Mouse (Mus musculus): ENCODE results near the gene Dyrk2. TPM values are rescaled to one million over a fixed set of nuclear protein-coding genes. Genes with fewer than 3 reads are reported as not detected.

The Dyrk2 gene
- polyA plus RNA-seq, 1 experiment from 2014 or later, result 16.2 TPM

DNA sequence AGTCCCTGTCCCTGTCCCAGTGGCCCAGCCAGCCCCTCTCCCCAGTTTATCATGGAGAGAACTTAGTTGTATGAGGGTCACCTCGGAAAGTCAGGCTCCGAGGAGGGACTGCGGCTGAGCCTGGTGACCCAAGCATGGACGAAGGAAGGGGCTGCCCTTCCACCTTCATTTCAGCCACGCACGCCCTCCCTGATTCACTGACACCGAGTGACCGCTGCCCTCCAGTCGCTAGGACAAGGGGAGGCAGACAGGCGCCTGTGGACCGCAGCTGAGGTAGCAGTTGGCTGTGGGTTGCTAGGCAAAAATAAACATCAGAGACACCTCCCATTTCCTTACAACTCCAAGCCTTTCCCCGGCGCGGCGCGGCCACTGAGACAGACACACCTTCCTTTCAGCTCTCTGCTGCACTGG is 413 bp downstream of the Dyrk2 start:
- peak overlapping the region; percentile 97 for H3K9ac ChIP-seq (replicated peaks; ENCODE audit: low read length)
- peak; percentile 53 for ATAC-seq (ENCODE audit: low FRiP score, low TSS enrichment)
- H3K4me3 ChIP-seq (replicated peaks; ENCODE audit: low read depth, low read length), result peak overlapping the region; percentile 95
- H3K27ac ChIP-seq (replicated peaks; ENCODE audit: low read depth, low read length), result peak overlapping the region; percentile 97
- no peaks in the 10 kb centered on the region for H3K27me3 ChIP-seq (ENCODE audit: control insufficient read depth, insufficient read depth, low read length)
- peak overlapping the region; percentile 95 for H3K4me2 ChIP-seq (ENCODE audit: low read length)
- peaks cover 3% of the 10 kb centered on the region; the same call in 1 of the 2 replicates for H3K36me3 ChIP-seq (ENCODE audit: control insufficient read depth, insufficient read depth, low read length)
- peak; percentile 83 for DNase-seq
- 0% methylated on average over 16 of the region's 16 CpGs for WGBS
- peaks cover 30% of the 10 kb centered on the region for H3K4me1 ChIP-seq (ENCODE audit: control insufficient read depth, insufficient read depth, low read length)
- H3K9me3 ChIP-seq (ENCODE audit: control insufficient read depth, low read length), result no peaks in the 10 kb centered on the region

DNA sequence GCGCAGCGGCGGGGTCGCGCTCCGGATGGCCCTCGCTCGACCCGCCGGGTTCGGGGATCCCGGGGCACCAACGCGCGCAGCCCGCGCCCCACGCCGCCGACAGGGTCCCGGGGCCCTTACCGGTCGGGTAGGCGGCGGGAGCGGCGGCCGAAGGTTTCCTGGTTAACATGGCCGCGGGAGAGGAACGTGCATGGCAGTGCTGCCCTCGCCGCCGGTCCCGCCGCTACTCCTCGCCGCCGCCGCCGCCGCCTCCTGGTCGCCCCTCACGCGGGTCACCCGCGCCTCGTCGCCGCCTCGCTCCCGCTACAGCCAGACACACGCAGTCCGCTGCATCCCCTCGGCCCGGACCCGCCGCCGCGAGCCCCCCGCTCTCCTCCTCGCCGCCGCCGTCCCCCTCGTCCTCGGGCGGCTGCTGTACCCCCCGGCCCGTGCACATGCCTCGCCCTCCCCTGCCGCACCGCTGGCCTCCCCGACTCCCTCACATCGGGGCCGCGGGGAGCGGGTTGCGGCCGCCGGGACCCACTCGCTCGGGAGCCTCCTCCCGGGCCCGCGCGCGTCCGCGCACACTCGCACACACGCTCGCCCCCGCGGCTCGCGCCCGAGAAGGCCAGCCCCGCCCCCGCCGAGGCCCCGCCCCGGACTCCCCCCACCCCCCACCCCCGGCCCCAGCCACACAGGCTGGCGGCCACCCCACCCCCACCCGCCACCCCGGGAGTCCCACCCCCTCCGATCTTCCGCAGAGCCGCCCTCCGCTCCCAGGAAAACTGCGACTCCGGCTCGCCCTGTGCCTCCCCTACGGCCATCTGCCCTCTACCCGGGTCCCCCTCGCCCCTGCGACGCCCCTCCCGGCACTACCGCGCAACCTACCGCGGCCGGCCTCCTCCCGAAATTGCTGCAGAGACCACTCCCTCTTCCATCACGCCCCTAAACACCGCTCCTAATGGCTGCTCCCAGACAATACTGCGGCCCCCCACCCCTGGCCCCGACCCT is 1.1 kb downstream of the Dyrk2 start:
- Histone ChIP-seq H3K27me3 (ENCODE audit: control insufficient read depth, insufficient read depth, low read length) (no peaks in the 10 kb centered on the region), H3K4me1 (ENCODE audit: control insufficient read depth, insufficient read depth, low read length) (peaks cover 30% of the 10 kb centered on the region), H3K27ac (replicated peaks; ENCODE audit: low read depth, low read length) (peak overlapping the region; percentile 97), H3K9me3 (ENCODE audit: control insufficient read depth, low read length) (no peaks in the 10 kb centered on the region), H3K9ac (replicated peaks; ENCODE audit: low read length) (peak overlapping the region; percentile 97), H3K36me3 (ENCODE audit: control insufficient read depth, insufficient read depth, low read length) (peaks cover 5% of the 10 kb centered on the region; the same call in 1 of the 2 replicates), H3K4me3 (replicated peaks; ENCODE audit: low read depth, low read length) (peak overlapping the region; percentile 95), H3K4me2 (ENCODE audit: low read length) (peak overlapping the region; percentile 95)
- under 1% methylated on average over 99 of the region's 130 CpGs for WGBS
- DNase-seq (peak; percentile 95), ATAC-seq (ENCODE audit: low FRiP score, low TSS enrichment) (peak; percentile 87)

DNA sequence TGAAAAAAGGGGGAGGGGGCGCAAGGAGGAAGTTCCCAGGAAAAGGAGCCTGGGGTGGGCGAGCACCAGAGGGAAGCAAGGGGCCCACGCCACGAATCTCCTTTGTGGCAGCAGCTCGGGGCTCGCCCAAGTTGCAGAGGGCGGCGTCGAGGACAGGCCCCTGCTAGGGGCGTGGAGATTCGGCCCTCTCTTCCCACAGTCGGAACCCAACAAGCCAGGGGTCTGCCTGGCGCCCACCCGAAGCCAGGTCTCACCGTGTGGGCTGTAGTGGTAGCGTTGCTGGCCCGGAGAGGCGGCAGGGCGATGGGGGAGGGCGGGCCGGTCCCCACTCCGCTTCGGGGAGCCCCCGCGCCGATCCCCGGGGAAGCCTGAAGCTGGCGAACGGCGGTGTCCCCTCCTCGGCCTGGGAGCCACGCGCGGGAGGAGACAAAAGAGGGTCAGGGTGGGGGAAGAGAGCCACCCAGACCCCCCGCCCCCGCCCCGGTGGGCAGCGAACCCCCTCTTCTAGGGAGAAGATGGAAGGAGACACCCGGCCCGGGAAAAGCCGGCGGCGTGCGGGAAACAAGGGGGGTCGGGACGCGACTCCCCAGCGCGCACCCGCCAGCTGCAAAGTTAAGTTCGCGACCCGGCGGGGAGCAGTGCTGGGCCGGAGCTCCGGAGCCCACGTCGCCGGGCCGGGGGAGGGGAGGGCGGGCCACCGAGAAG is 2.0 kb downstream of the Dyrk2 start:
- Histone ChIP-seq H3K4me1 (ENCODE audit: control insufficient read depth, insufficient read depth, low read length) (peaks cover 30% of the 10 kb centered on the region), H3K9me3 (ENCODE audit: control insufficient read depth, low read length) (no peaks in the 10 kb centered on the region), H3K36me3 (ENCODE audit: control insufficient read depth, insufficient read depth, low read length) (peaks cover 12% of the 10 kb centered on the region), H3K4me2 (ENCODE audit: low read length) (peak overlapping the region; percentile 95), H3K27me3 (ENCODE audit: control insufficient read depth, insufficient read depth, low read length) (no peaks in the 10 kb centered on the region), H3K9ac (replicated peaks; ENCODE audit: low read length) (peak overlapping the region; percentile 97), H3K27ac (replicated peaks; ENCODE audit: low read depth, low read length) (peak overlapping the region; percentile 97), H3K4me3 (replicated peaks; ENCODE audit: low read depth, low read length) (peak overlapping the region; percentile 95)
- ATAC-seq (ENCODE audit: low FRiP score, low TSS enrichment), result peak; percentile 35
- WGBS, result under 1% methylated on average over 56 of the region's 62 CpGs
- DNase-seq, result peak; percentile 75

DNA sequence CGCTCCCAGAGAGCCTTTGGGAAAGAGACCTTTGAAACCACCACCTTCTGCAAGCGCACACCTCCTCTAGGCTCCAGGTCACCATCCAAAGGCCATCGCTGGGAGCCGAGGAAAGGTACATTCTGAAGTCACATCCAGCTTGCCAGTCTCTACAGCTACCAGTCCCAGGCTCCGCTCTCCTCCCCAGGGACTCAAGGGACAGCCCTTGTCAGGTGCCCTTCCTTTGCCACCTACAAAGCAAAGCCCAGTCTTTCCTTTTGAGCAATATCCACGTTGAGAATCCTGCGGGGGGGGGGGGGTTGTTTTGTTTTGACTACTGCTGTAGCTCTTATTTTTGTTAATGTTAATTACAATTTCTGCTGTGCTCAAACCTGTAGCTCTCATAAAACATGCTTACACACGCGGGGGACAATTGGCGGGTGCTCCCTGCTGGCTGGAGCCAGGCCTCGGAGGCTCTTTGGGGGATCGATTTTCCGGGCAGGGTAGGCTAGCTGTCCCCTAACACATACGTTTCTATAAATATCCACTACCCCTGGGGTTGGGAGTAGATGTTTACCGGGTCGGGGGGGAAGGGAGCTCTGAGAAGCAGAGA is 2.6 kb downstream of the Dyrk2 start:
- WGBS, result 8% methylated on average over 16 of the region's 16 CpGs
- peak; percentile 53 for DNase-seq
- peak overlapping the region; percentile 97 for H3K27ac ChIP-seq (replicated peaks; ENCODE audit: low read depth, low read length)

DNA sequence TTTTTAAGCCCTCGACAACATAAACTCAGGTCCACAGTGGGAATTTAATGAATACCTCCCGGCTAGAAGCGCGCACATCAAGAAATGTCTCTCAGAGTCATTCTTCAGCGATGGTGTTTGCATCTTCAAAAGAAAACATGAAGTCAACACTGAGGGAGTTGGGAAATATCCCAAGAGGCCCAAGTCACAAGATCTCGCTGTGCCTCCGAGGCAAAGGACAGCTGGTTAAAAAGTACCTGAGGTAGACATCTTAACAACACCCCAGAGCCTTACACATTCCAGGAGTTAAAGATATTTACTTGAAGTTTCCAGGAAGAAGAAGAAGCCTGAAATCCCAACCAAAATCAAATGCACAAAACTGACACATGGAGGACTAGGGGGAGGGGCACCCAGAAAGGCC is 5.0 kb downstream of the Dyrk2 start:
- Histone ChIP-seq H3K4me1 (ENCODE audit: control insufficient read depth, insufficient read depth, low read length) (peaks cover 22% of the 10 kb centered on the region), H3K27ac (replicated peaks; ENCODE audit: low read depth, low read length) (no peak overlapping the region), H3K9me3 (ENCODE audit: control insufficient read depth, low read length) (peaks cover 8% of the 10 kb centered on the region), H3K4me3 (replicated peaks; ENCODE audit: low read depth, low read length) (no peak overlapping the region), H3K4me2 (ENCODE audit: low read length) (0 out of 2 replicates have a peak overlapping the region, but pooled peaks have one; percentile 5), H3K9ac (replicated peaks; ENCODE audit: low read length) (no peak overlapping the region), H3K36me3 (ENCODE audit: control insufficient read depth, insufficient read depth, low read length) (peaks cover 41% of the 10 kb centered on the region), H3K27me3 (ENCODE audit: control insufficient read depth, insufficient read depth, low read length) (no peaks in the 10 kb centered on the region)
- DNase-seq (no peak), ATAC-seq (ENCODE audit: low FRiP score, low TSS enrichment) (no peak)
- 93% methylated on average over 7 of the region's 7 CpGs for WGBS

More for the DNA sequence above, 2.6 kb downstream of the Dyrk2 start:
- no peaks in the 10 kb centered on the region for H3K9me3 ChIP-seq (ENCODE audit: control insufficient read depth, low read length)
- H3K4me1 ChIP-seq (ENCODE audit: control insufficient read depth, insufficient read depth, low read length), result peaks cover 30% of the 10 kb centered on the region
- H3K36me3 ChIP-seq (ENCODE audit: control insufficient read depth, insufficient read depth, low read length), result peaks cover 17% of the 10 kb centered on the region
- H3K4me3 ChIP-seq (replicated peaks; ENCODE audit: low read depth, low read length), result peak overlapping the region; percentile 95
- peak overlapping the region; percentile 95 for H3K4me2 ChIP-seq (ENCODE audit: low read length)
- no peak for ATAC-seq (ENCODE audit: low FRiP score, low TSS enrichment)
- no peaks in the 10 kb centered on the region for H3K27me3 ChIP-seq (ENCODE audit: control insufficient read depth, insufficient read depth, low read length)
- H3K9ac ChIP-seq (replicated peaks; ENCODE audit: low read length), result peak overlapping the region; percentile 97

DNA sequence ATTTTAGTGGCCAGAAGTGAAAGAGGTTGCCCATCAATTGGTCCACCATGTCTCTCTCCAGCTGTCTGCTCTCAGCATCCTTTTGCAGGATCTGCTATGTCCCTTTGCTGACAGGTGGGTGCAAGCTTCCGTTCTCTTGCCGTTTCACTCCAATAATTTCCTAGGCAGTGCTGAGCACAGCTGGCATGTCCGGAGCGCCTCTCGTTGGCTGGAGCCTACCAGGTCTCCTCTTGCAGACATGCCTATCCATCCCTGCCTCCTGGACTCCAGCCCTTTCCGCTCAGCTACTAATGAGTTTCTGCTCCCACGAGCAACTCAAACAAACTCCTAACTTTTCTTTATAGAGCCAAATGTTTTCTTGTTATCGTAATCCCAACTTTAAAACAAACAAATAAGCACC is 6.4 kb downstream of the Dyrk2 start:
- no peaks in the 10 kb centered on the region for H3K27me3 ChIP-seq (ENCODE audit: control insufficient read depth, insufficient read depth, low read length)
- peaks cover 12% of the 10 kb centered on the region for H3K9me3 ChIP-seq (ENCODE audit: control insufficient read depth, low read length)
- no peak overlapping the region for H3K4me3 ChIP-seq (replicated peaks; ENCODE audit: low read depth, low read length)
- no peak for DNase-seq
- H3K27ac ChIP-seq (replicated peaks; ENCODE audit: low read depth, low read length), result no peak overlapping the region
- H3K4me1 ChIP-seq (ENCODE audit: control insufficient read depth, insufficient read depth, low read length), result peaks cover 22% of the 10 kb centered on the region
- no peak for ATAC-seq (ENCODE audit: low FRiP score, low TSS enrichment)
- H3K36me3 ChIP-seq (ENCODE audit: control insufficient read depth, insufficient read depth, low read length), result peaks cover 55% of the 10 kb centered on the region
- H3K9ac ChIP-seq (replicated peaks; ENCODE audit: low read length), result no peak overlapping the region
- no peak overlapping the region for H3K4me2 ChIP-seq (ENCODE audit: low read length)
- WGBS, result 90% methylated on average over 8 of the region's 8 CpGs

DNA sequence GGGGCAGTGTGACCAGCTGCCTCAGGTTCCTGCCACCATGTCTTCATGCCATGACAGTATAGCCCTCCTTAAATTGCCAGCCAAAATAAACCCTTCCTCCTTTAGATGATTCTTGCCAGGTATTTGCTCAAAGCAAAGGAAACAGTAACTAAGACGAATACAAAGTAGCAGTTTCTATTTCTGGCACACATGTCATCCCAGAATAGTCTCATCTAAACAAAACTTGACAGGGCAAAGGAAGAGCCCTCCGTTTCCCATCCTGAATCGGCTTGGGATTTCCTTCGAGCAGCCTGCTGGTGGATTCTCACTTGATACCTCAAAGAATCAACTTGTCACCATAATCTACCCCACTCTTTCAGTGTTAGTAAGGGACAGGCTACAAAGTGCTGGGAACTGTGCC is 7.8 kb downstream of the Dyrk2 start:
- 86% methylated on average over 4 of the region's 4 CpGs for WGBS
- Histone ChIP-seq H3K27me3 (ENCODE audit: control insufficient read depth, insufficient read depth, low read length) (no peaks in the 10 kb centered on the region), H3K9me3 (ENCODE audit: control insufficient read depth, low read length) (peaks cover 12% of the 10 kb centered on the region), H3K4me2 (ENCODE audit: low read length) (no peak overlapping the region), H3K27ac (replicated peaks; ENCODE audit: low read depth, low read length) (no peak overlapping the region), H3K4me3 (replicated peaks; ENCODE audit: low read depth, low read length) (no peak overlapping the region), H3K36me3 (ENCODE audit: control insufficient read depth, insufficient read depth, low read length) (peaks cover 63% of the 10 kb centered on the region), H3K4me1 (ENCODE audit: control insufficient read depth, insufficient read depth, low read length) (peaks cover 20% of the 10 kb centered on the region), H3K9ac (replicated peaks; ENCODE audit: low read length) (no peak overlapping the region)
- DNase-seq (no peak), ATAC-seq (ENCODE audit: low FRiP score, low TSS enrichment) (no peak)

DNA sequence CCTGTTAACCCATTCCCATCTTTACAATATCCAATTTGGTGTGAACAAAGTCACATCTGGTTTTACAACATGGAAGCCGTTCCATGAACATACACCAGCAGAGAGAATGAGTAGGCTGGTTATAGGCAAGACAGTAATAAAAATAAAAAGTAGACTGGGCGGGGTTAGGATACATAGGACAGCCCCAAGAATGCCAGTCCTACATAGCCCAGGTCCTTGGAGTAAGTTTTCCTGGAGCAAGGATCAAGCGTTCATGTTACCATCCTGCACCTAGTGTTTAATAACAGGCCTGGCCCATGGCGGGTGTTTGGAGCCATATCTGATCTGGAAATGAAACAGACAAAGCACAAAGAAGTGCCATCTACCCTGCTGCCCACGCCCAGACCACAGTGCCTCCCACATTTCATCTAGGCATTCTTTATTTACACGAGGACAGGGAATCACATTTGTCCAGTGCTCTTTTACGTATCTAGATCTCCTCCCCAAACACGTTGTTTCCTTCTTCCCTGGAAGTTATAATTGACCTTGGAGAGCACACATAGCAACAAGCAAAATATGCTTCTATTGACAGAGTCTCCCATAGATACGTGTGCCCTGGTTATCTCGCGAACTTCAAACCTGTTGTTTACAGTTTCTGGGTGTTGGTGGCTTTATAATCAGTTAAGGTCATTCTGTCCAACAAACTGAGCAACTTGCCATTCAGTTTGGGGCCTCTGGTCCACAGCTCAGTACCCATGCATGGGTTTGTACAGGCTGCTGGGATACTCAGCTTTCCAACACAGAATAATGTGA is 8.6 kb downstream of the Dyrk2 start:
- Histone ChIP-seq H3K4me1 (ENCODE audit: control insufficient read depth, insufficient read depth, low read length) (peaks cover 12% of the 10 kb centered on the region), H3K27ac (replicated peaks; ENCODE audit: low read depth, low read length) (no peak overlapping the region), H3K27me3 (ENCODE audit: control insufficient read depth, insufficient read depth, low read length) (no peaks in the 10 kb centered on the region), H3K36me3 (ENCODE audit: control insufficient read depth, insufficient read depth, low read length) (peaks cover 71% of the 10 kb centered on the region), H3K4me2 (ENCODE audit: low read length) (no peak overlapping the region), H3K9ac (replicated peaks; ENCODE audit: low read length) (no peak overlapping the region), H3K4me3 (replicated peaks; ENCODE audit: low read depth, low read length) (no peak overlapping the region), H3K9me3 (ENCODE audit: control insufficient read depth, low read length) (peaks cover 12% of the 10 kb centered on the region)
- DNase-seq (no peak), ATAC-seq (ENCODE audit: low FRiP score, low TSS enrichment) (no peak)
- WGBS, result 96% methylated on average over 11 of the region's 11 CpGs

All from midbrain, embryonic 14.5 days (tissue).